Mouse (Mus musculus) liver, adult 2 months (tissue): ENCODE data around the gene Tyw1.

Experiments
- CTCF ChIP-seq: fragments of 200-500 bp; IDR thresholded peaks from 2 replicates; pipeline ENCODE4 v1.5.1; 2011; ENCODE audit warnings: low read depth, low read length, control low read depth
- POLR2A ChIP-seq: fragments of 200-500 bp; IDR thresholded peaks from 2 replicates; pipeline ENCODE4 v1.6.1; 2011; ENCODE audit warnings: low read length, control low read depth; ENCODE audit not compliant: insufficient read depth; ENCODE audit errors: extremely low read depth

DNA sequence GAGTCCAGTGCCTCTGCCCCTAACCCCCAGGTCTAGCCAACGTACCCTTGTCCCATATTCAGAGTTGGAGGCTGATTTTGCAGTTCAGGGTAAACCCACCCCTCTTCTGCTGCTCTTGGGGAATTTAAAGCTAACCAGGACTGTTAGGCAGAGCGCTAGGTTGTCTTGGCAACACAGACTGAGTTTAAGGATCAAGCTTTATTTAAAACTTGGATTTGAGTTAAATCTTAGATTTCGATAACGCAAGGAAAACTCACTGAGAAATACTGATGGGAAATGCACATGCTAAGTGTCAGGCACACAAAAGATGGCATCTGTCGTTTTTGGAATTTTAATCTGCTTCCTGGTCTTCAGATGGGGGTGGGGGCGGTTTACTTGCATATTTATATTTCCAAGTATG lies 39.2 kb downstream of the Tyw1 start:
- TF ChIP-seq POLR2A, result no peak
- no peak for TF ChIP-seq CTCF
